Mouse (Mus musculus): Measurements from ENCODE around the gene Rorc.

DNA sequence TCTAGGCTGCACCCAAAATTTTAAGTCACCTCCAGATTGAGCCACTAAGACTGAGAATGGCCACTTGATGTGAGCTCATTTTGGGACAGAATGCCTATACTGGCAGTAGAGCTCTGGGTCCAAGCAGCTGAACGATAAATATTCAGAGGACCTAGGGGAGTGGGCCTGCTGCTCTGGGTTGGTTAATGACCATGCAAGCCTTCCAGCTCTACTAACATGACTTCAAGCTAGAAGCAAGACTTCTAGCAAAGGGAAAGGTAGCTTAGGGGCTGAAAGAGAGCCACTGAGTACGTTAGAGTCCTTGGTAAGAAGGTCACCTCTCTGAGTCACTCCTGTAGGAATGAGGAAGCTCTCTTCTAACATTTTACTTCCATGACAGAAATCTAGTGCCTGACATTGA lies 19.5 kb downstream of the Rorc start:
- TF ChIP-seq CTCF (IDR thresholded peaks at IDR 0.05): no peak
- no peak for TF ChIP-seq EP300 (IDR thresholded peaks at IDR 0.05)

All from lung, postnatal 0 days (tissue).